Mouse (Mus musculus): ENCODE measurements around the gene Hagh. TPM values are rescaled to one million over a fixed set of nuclear protein-coding genes. Genes with fewer than 3 reads are reported as not detected.

Hagh gene
- total RNA-seq (2021): 100 to 1,000 TPM in 1 of 2 experiments, 10 to 100 TPM in 1; 97.1 to 102 TPM
- long read RNA-seq, experiment 1, transcript Hagh-202 (9 exons, 1,191 nt): major isoform, 131 of 144 reads
- long read RNA-seq, experiment 1, partial matches to known transcripts: 8 of 144 reads
- long read RNA-seq, experiment 1, other reads (novel, unspliced or antisense): 4 of 144 reads
- long read RNA-seq, experiment 2, transcript Hagh-202 (9 exons, 1,191 nt): major isoform, 59 of 61 reads
- long read RNA-seq, experiment 2, partial matches to known transcripts: 0 of 61 reads
- long read RNA-seq, experiment 2, other reads (novel, unspliced or antisense): 2 of 61 reads

DNA sequence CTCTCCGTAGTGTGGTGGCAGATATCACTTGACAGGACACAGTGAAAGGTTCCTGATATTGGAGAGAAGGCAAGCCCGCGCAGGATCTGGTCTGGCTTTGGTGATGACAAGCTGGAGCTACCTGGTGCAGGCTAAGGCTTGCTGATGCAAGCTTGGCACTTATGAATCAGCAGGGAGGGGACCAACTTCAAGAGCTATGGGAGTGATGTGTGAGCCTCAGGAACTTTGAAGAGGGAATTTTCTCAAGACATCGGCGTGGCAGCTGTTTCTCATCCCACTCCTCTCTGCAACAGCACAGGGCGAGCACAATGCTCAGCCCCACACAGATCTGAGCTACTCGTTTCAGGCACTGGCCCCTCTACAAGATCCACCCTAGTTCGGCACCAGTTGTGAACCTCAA lies at the start of gene Hagh:
TSS of gene Hagh (plus strand) at position 302 of the 400 bp plus-strand sequence.
- no peak for DNase-seq

DNA sequence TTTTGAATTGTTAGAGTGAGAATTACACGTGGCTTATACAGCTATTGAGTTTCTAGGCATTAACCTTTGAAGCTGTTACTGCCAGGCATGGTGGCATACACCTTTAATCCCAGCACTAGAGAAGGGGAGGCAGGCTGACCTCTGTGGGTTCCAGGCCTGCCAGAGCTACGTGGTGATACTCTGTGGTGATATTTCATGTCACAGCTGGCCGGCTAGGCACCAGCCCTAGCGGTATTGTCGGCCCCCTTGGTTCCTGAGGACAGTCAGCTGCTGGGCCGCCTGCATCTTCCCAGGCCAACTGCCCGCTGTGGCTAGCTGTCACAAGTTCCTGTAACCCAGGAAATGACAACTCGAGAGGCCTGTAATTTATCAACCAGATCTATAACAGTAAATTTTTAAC lies 47.8 kb upstream of the Hagh start:
- no peak for DNase-seq

- peak; percentile 23 to 51 for DNase-seq
These were observed 45.2 kb upstream of the Hagh start for GRCm38 (mm10) chr17:24794791-24795190.

GRCm38 (mm10) chr17:24796969-24797368 lies 43.0 kb upstream of the Hagh start:
- DNase-seq: no peak

- DNase-seq: no peak
These were observed 41.7 kb upstream of the Hagh start for GRCm38 (mm10) chr17:24798229-24798628.

DNA sequence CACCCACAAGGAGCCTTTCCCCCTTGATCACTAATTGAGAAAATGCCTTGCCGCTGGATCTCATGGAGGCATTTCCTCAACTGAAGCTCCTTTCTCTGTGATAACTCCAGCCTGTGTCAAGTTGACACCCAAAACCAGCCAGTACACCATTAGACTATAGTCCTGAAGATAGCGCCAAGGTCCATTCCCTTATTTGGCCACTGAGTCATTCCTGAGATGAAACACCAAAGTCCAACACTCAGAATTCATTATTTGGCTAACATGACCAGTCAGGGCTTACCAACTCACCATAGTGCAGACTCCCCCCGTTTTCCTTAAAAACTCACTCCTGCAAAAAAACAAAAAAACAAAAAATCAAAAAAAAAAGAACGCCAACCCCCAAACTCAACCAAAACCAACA lies 40.5 kb upstream of the Hagh start:
- peak in 1 of 2 experiments; percentile 5 for DNase-seq

GRCm38 (mm10) chr17:24800524-24800923 lies 39.4 kb upstream of the Hagh start:
- DNase-seq: no peak

DNA sequence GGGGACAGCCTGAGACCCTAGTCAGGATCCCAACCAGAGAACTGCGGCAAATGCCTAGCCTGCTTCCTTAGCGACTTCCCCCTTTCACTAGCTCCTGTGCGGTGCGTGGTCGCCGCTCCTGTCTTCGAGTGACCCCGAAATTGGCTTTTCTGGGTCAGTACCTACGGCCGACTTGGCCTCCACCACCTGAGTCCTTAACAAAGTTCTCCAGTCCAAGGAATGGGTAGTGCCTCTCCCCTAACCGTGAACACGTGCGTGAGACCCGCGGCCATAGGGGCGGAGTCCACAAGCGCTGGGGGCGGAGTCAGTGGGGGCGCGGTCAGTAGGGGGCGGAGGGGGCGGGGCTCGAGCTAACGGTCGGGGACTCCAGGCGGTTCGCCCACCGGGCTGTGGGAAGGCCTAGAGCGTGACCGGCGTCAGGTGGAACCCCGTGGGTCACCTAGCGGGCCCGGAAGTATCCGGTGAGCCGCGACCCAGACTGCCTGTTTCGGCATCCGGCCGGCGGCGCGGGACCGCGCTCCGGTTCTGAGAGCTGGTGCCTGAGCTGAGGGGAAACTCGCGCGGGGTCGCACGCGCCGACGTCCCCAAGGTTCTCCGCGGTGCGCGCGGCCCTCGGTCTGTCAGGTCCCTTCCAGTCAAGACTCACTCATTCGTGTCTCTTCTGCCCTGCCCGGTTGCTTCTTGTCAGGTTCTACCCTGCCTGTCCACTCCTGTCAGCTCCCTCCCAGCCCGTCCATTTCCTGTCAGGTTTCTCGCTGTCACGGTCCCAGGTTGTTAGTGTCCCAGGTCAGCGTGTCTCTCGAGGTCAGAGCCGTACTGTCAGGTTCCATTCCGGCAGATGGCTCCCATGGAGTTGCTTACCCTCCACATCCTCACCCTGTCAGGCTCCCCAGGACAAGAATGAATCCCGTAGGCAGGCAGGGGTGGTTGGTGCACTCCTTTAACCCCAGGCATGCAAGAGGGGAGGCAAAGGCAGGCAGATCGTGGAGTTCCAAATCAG lies 35.7 kb upstream of the Hagh start, which contains the start of gene Meiob:
TSS of gene Meiob (plus strand) at position 338 of the 1,000 bp plus-strand sequence.
- DNase-seq: peak; percentile 83 to 89

GRCm38 (mm10) chr17:24811211-24811610 lies 28.7 kb upstream of the Hagh start:
- DNase-seq: no peak

GRCm38 (mm10) chr17:24812215-24812614 lies 27.7 kb upstream of the Hagh start:
- no peak for DNase-seq

DNA sequence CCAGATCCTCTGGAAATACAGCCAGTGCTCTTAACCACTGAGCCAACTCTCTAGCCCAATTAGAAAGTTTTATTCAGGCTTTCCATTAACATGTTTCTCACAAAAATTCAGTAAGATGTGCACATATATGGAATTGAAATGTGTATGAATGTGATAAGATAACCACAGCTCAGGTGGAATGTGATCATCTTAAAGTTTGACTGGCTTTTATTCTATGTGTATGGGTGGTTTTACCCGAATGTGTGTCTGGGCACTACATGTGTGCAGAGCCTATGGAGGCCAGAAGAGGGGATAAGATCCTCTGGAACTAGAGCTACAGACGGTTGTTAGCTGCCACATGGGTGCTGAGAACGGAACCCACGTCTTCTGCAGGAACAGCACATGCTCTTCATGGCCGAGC lies 24.7 kb upstream of the Hagh start:
- DNase-seq: no peak

GRCm38 (mm10) chr17:24817503-24817902 lies 22.4 kb upstream of the Hagh start:
- no peak for DNase-seq

- DNase-seq: peak; percentile 7 to 28
These were observed 21.8 kb upstream of the Hagh start for GRCm38 (mm10) chr17:24818172-24818571.

DNA sequence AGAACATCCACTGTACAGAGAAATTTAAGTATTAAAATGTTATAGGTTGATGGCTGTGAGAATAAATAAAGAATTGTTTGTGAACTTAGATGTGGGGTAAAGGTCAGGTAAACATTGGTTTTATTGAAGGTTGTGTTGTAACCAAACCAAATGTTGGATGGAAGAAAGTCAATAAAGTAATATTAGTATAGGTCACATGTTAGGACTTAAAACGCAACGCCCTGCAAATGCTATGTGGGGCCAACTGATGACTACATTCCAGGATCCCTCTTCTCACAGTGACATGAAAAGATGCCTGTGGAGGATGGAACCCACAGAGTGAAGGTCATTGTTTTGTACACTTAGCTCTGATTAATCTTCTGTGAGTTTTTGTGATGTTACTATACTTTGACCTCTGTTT lies 20.5 kb upstream of the Hagh start:
- DNase-seq: no peak

- peak; percentile 25 to 57 for DNase-seq
These were observed 18.3 kb upstream of the Hagh start for GRCm38 (mm10) chr17:24821351-24822280.

DNA sequence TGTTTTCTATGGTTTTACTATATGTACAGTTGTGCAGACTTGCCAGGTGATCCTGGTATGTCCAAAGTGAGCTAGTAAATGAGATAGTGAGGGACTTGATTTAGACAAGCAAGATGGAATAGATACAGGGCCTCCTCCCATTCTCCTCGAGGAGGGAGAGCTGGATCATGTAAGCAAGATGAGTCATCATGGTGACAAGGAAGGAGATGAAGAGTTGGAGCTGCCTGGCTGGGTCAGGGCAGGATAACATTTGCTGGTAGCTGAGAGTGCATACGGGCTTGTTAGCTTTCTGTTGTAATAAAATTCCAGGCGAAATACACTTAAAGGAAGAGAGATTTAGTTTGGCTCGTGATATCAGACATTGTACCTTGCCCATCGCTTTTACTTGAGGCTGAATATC lies 398 bp downstream of the Hagh start:
- peak in 1 of 2 experiments; percentile 24 for DNase-seq

- peak; percentile 18 to 30 for DNase-seq
These were observed 1.2 kb downstream of the Hagh start for GRCm38 (mm10) chr17:24841133-24841532.

- peak in 1 of 2 experiments; percentile 15 for DNase-seq
These were observed 2.7 kb downstream of the Hagh start for GRCm38 (mm10) chr17:24842631-24843030.

DNA sequence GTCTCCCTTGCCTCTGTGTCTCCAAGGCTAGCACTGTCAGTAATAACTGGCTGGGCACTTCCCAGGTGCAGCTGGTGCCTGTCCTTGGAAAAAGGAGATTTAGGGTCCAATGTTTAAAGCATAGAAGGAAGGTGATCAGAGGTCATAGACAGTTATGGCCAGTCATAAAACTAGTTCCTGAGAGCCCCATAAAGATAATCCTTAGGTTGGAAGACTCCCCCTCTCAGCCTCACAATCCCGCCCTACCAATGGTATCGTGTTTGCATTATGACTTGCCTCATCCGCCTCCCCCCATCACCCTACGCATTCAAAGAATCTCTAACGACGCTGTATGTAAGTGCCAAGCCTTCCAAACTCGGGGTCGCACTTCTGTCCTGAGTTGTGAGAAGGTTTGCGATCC lies 4.6 kb downstream of the Hagh start:
- no peak for DNase-seq

DNA sequence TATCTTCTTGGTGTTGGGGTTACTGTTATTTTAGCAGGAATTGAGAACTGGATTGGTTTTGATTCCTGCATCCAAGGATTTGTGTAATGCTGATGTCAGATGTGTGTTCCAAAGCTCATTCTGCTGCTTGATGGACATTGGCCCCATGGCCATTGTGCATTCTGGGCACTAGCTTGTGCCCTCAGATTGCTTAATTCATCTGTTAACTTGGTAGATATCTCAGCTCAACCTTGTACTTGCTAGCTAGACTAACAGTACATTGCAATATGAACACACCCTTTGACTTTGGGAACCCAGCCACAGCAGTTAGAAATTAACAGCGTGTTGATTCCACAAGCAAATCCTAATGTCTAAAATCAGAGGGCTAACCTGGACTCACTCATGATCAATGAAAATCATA lies 7.4 kb downstream of the Hagh start:
- DNase-seq: no peak

- no peak for DNase-seq
These were observed 8.7 kb downstream of the Hagh start for GRCm38 (mm10) chr17:24848600-24849031.

- no peak for DNase-seq
These were observed 9.8 kb downstream of the Hagh start for GRCm38 (mm10) chr17:24849733-24850064.
